Mouse (Mus musculus) heart, postnatal 0 days (tissue): ENCODE measurements around the gene Prkca.

Experiments
- CTCF ChIP-seq: IDR thresholded peaks from 2 replicates; pipeline ENCODE4 v1.5.1; 2016; ENCODE audit warnings: antibody characterized with exemption, control low read depth, low read depth
- EP300 ChIP-seq: IDR thresholded peaks from 2 replicates; pipeline ENCODE4 v1.6.1; 2016; ENCODE audit warnings: antibody characterized with exemption, low read depth

DNA sequence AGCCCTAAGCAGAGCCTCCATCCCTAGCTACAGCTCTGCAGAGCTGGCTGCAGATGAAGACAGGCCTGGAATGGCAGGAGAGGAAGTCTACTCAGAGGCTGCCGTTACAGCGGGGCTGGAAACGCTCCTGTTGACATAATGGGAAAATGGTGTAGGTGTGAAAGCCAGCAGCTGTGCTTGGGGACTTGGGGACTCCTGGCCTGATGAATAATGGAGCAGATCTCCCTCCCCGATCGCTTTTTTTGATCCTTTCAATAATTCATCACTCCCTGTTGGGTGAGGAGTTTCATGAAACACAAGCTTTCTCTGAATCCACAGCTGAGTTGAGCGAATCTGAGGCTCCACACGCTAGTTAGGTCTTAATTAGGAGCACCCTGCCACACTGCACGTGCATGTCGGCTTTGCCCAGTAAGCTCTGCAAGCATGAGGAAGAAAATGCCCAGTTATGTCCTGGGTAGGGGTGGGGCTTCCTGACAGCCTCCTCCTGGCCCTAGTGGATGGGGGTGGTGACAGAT is 425.9 kb downstream of the Prkca start:
- TF ChIP-seq CTCF, result no peak
- TF ChIP-seq EP300, result no peak
